Mouse (Mus musculus) heart, postnatal 0 days (tissue): Measurements from ENCODE around the gene Tufm. TPM values are rescaled to one million over a fixed set of nuclear protein-coding genes. Genes with fewer than 3 reads are reported as not detected.

ENCODE experiments used
- ATAC-seq: fragments of 200-750 bp; cut with Nextera tagmentation; 2 replicates; pipeline ENCODE4 v1.8.0; 2017; ENCODE audit warnings: low read depth, moderate number of reproducible peaks, moderate library complexity; ENCODE audit not compliant: insufficient read depth
- DNase-seq: peaks from one replicate; pipeline ENCODE4 v3.0.0-alpha.2; 2016; ENCODE audit warnings: low spot score
- H3K27ac ChIP-seq: fragments of 300-500 bp; sonication (generic); 2 replicates; pipeline ENCODE4 v1.5.1; 2014; ENCODE audit warnings: low read depth, mild to moderate bottlenecking
- H3K27me3 ChIP-seq: fragments of 300-500 bp; sonication (generic); 2 replicates; pipeline ENCODE4 v1.6.1; 2014; ENCODE audit warnings: low read length, mixed read lengths; ENCODE audit not compliant: control insufficient read depth, insufficient read depth
- H3K36me3 ChIP-seq: fragments of 300-500 bp; sonication (generic); replicated peaks from 2 replicates; pipeline ENCODE4 v1.6.1; 2014; ENCODE audit warnings: low read length, mixed read lengths; ENCODE audit not compliant: control insufficient read depth, insufficient read depth
- H3K4me1 ChIP-seq: fragments of 300-500 bp; sonication (generic); 2 replicates; pipeline ENCODE4 v1.6.1; 2014; ENCODE audit warnings: antibody characterized with exemption; ENCODE audit not compliant: control insufficient read depth, insufficient read depth
- H3K4me2 ChIP-seq: fragments of 300-500 bp; sonication (generic); 2 replicates; pipeline ENCODE4 v1.6.1; 2014; ENCODE audit warnings: low read depth, mild to moderate bottlenecking, low read length, moderate library complexity
- H3K4me3 ChIP-seq: fragments of 300-500 bp; sonication (generic); 2 replicates; pipeline ENCODE4 v1.5.1; 2014; ENCODE audit warnings: low read depth, low read length
- H3K9ac ChIP-seq: fragments of 300-500 bp; sonication (generic); replicated peaks from 2 replicates; pipeline ENCODE4 v1.6.1; 2014; ENCODE audit warnings: low read depth, low read length, mixed read lengths
- H3K9me3 ChIP-seq: fragments of 300-500 bp; sonication (generic); replicated peaks from 2 replicates; pipeline ENCODE4 v1.6.1; 2016; ENCODE audit warnings: low read length; ENCODE audit not compliant: control insufficient read depth
- CTCF ChIP-seq: IDR thresholded peaks from 2 replicates; pipeline ENCODE4 v1.5.1; 2016; ENCODE audit warnings: antibody characterized with exemption, control low read depth, low read depth
- EP300 ChIP-seq: IDR thresholded peaks from 2 replicates; pipeline ENCODE4 v1.6.1; 2016; ENCODE audit warnings: antibody characterized with exemption, low read depth
- WGBS: fragments of 180-500 bp; shearing (Covaris S2); extraction: QIAGEN DNeasy Blood & Tissue Kit; methylation state at CpG from one replicate; pipeline ENCODE4 v1.1.7; 2014; 5-methylcytosine and 5-hydroxymethylcytosine counted together
- polyA plus RNA-seq: library from polyadenylated mRNA; unstranded; fragments of >200 nt; fragmentation: Nextera tagmentation; extraction: Ambion mirVana; gene quantifications from 2 replicates; pipeline ENCODE4 v1.2.1, GENCODE M21; 2015
- total RNA-seq: library from RNA; depleted of rRNA; stranded (reverse); fragments of >200 nt; gene quantifications from 2 replicates; pipeline ENCODE4 v1.2.3, GENCODE M21; 2014; ENCODE audit warnings: low replicate concordance

Gene Tufm
- total and polyA plus RNA-seq, 2 experiments from 2014 or later: 151 to 205 TPM

- TF ChIP-seq EP300: no peak
- TF ChIP-seq CTCF: no peak
- Histone ChIP-seq H3K4me3 (no peak overlapping the region), H3K4me1 (peaks cover 8% of the 10 kb centered on the region), H3K9me3 (no peaks in the 10 kb centered on the region), H3K27me3 (no peaks in the 10 kb centered on the region), H3K36me3 (no peaks in the 10 kb centered on the region), H3K27ac (no peak overlapping the region), H3K9ac (no peak overlapping the region), H3K4me2 (no peak overlapping the region)
- WGBS: 81% methylated on average over 2 of the region's 2 CpGs
- ATAC-seq (no peak), DNase-seq (no peak)
Measured at GRCm38 (mm10) chr7:126455242-126455641, 31.9 kb upstream of the Tufm start.

GRCm38 (mm10) chr7:126456382-126457266 is 30.5 kb upstream of the Tufm start:
- DNase-seq: no peak
- 71% methylated on average over 17 of the region's 17 CpGs for WGBS
- no peaks in the 10 kb centered on the region for H3K27me3 ChIP-seq
- H3K27ac ChIP-seq: no peak overlapping the region
- H3K4me1 ChIP-seq: peaks cover 8% of the 10 kb centered on the region
- ATAC-seq: no peak
- no peak overlapping the region for H3K4me3 ChIP-seq
- H3K36me3 ChIP-seq: no peaks in the 10 kb centered on the region
- TF ChIP-seq EP300 (no peak), CTCF (no peak)
- no peak overlapping the region for H3K4me2 ChIP-seq
- no peak overlapping the region for H3K9ac ChIP-seq
- H3K9me3 ChIP-seq: no peaks in the 10 kb centered on the region

- no peaks in the 10 kb centered on the region for H3K9me3 ChIP-seq
- H3K9ac ChIP-seq: no peak overlapping the region
- no peaks in the 10 kb centered on the region for H3K27me3 ChIP-seq
- no peak for TF ChIP-seq EP300
- no peak for TF ChIP-seq CTCF
- no peak overlapping the region for H3K4me3 ChIP-seq
- ATAC-seq (no peak), DNase-seq (no peak)
- H3K4me1 ChIP-seq: peaks cover 8% of the 10 kb centered on the region
- no peak overlapping the region for H3K27ac ChIP-seq
- no peaks in the 10 kb centered on the region for H3K36me3 ChIP-seq
- H3K4me2 ChIP-seq: no peak overlapping the region
- 69% methylated on average over 5 of the region's 5 CpGs for WGBS
Measured at GRCm38 (mm10) chr7:126458225-126458624, 28.9 kb upstream of the Tufm start.

- no peak overlapping the region for H3K4me2 ChIP-seq
- TF ChIP-seq CTCF: no peak
- no peak overlapping the region for H3K9ac ChIP-seq
- H3K9me3 ChIP-seq: no peaks in the 10 kb centered on the region
- no peaks in the 10 kb centered on the region for H3K36me3 ChIP-seq
- WGBS: 74% methylated on average over 10 of the region's 11 CpGs
- ATAC-seq (0 out of 2 replicates have a peak, but pooled peaks have one; percentile 17), DNase-seq (no peak)
- no peaks in the 10 kb centered on the region for H3K27me3 ChIP-seq
- H3K4me3 ChIP-seq: no peak overlapping the region
- peaks cover 8% of the 10 kb centered on the region for H3K4me1 ChIP-seq
- no peak overlapping the region for H3K27ac ChIP-seq
Measured at GRCm38 (mm10) chr7:126458844-126459618, 28.1 kb upstream of the Tufm start.

- Histone ChIP-seq H3K9ac (no peak overlapping the region), H3K27me3 (no peaks in the 10 kb centered on the region), H3K27ac (no peak overlapping the region), H3K36me3 (no peaks in the 10 kb centered on the region), H3K4me2 (no peak overlapping the region), H3K9me3 (no peaks in the 10 kb centered on the region), H3K4me1 (peaks cover 25% of the 10 kb centered on the region), H3K4me3 (no peak overlapping the region)
- no peak for DNase-seq
- 61% methylated on average over 10 of the region's 10 CpGs for WGBS
- no peak for ATAC-seq
- TF ChIP-seq CTCF (no peak), EP300 (no peak)
Measured at GRCm38 (mm10) chr7:126460623-126461399, 26.4 kb upstream of the Tufm start.
